Mouse (Mus musculus) macrophage (primary cell): ENCODE data around the gene Tulp1. TPM values are rescaled to one million over a fixed set of nuclear protein-coding genes. Genes with fewer than 3 reads are reported as not detected.
"Not testable (repeated sequence)": the region's sequence is repeated elsewhere in the genome, so short reads cannot be mapped to it uniquely, and the experiment has no call there.

ENCODE experiments used
- H3K27ac ChIP-seq: fragments of 350-480 bp; formaldehyde crosslinking; 2 replicates; pipeline ENCODE4 v1.9.0; 2021
- H3K36me3 ChIP-seq: fragments of 350-480 bp; formaldehyde crosslinking; 2 replicates; pipeline ENCODE4 v1.9.0; 2021; ENCODE audit errors: inconsistent target
- H3K4me3 ChIP-seq: fragments of 350-480 bp; formaldehyde crosslinking; 2 replicates; pipeline ENCODE4 v1.9.0; 2021; ENCODE audit errors: inconsistent target
- H3K79me2 ChIP-seq: fragments of 350-480 bp; formaldehyde crosslinking; 2 replicates; pipeline ENCODE4 v1.9.0; 2021; ENCODE audit errors: inconsistent target
- WGBS: methylation state at CpG from one replicate; pipeline ENCODE4 v1.1.7; 2026; ENCODE audit warnings: inconsistent platforms; ENCODE audit not compliant: missing documents; 5-methylcytosine and 5-hydroxymethylcytosine counted together
- polyA plus RNA-seq: library from polyadenylated mRNA; stranded (reverse); fragments of 250-400 nt; gene quantifications from 3 replicates; pipeline ENCODE4 v1.2.4, GENCODE M21; 2018; ENCODE audit warnings: inconsistent platforms

Gene Tulp1
- polyA plus RNA-seq, 1 experiment from 2014 or later, result not detected

DNA sequence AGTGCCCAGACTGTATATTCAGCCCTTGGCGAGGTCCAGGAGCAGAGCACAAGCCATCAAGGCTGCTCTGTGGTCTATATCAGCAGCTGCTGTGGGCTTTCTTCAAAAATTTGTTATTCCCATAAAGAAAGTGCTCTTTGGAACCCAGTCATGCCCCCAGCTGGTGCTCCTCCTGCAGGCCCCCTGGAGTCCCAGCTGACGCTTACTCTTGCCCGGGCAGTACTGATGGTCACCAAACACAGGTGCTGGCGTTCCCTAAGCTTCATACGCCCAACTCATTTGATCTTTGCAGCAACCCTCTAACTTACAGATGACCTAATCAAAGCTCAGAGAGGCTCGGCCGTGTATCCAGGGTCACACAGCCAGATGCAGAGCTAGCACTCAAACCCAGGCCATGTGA lies 27.5 kb downstream of the Tulp1 start:
- no peaks in the 10 kb centered on the region for H3K79me2 ChIP-seq
- no peaks in the 10 kb centered on the region for H3K36me3 ChIP-seq
- H3K27ac ChIP-seq, result no peak overlapping the region
- 92% methylated on average over 7 of the region's 7 CpGs for WGBS
- no peak overlapping the region for H3K4me3 ChIP-seq

DNA sequence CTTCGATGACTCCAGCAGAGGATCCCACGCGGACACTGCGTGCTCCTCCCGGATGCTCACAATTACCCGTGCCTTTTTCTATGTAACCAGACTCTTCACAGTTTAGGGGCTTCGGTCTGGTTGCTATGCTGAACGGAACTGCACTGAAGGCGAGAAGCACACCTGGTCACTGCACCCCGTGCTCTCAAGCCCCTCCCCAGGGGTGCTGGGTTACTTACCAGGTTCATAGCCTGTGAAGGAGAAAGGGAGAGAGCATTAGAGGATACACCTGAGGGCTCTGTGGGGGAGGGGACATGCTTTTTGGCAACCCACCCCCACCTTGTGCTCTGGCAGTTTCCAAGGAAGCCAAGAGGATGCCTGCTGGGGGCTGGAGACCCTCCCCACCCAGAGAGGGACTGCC lies 29.8 kb downstream of the Tulp1 start:
- Histone ChIP-seq H3K79me2 (no peaks in the 10 kb centered on the region), H3K36me3 (peaks cover 9% of the 10 kb centered on the region), H3K27ac (no peak overlapping the region), H3K4me3 (no peak overlapping the region)
- 93% methylated on average over 10 of the region's 10 CpGs for WGBS

DNA sequence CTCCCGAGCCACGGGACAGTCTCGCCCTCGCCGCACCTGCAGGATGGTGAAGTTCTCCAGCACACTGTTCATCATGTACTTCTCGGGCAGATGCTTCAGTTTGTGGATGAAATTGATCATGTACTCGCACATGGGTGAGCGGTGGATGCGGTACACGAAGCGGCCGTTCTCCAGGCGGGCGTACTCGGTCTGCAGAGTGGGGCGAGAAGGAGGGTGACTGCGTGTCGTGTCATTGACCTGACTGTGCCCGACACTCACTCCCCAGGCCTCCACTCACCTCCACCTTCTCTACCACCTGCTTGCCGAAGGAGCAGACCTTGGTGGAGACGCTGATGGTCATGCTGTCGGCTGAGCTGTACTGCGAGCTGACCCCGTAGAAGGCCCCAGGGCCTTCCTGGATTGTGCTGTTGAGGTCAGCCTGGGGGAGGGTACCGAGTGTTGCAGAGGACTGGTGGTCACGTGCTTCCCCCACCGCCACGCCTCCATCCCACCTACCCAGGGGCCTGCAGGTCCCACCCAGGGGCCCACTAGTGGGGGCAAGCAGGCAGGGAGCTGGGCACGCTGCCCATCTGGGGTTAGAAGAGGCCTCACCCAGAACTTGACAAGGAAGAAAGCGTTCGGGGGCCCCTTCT lies 32.0 kb downstream of the Tulp1 start:
- 25% methylated on average over 31 of the region's 31 CpGs for WGBS
- no peak overlapping the region for H3K27ac ChIP-seq
- peaks cover 9% of the 10 kb centered on the region; the same call in 1 of the 2 replicates for H3K79me2 ChIP-seq
- peaks cover 17% of the 10 kb centered on the region for H3K36me3 ChIP-seq
- H3K4me3 ChIP-seq, result no peak overlapping the region

DNA sequence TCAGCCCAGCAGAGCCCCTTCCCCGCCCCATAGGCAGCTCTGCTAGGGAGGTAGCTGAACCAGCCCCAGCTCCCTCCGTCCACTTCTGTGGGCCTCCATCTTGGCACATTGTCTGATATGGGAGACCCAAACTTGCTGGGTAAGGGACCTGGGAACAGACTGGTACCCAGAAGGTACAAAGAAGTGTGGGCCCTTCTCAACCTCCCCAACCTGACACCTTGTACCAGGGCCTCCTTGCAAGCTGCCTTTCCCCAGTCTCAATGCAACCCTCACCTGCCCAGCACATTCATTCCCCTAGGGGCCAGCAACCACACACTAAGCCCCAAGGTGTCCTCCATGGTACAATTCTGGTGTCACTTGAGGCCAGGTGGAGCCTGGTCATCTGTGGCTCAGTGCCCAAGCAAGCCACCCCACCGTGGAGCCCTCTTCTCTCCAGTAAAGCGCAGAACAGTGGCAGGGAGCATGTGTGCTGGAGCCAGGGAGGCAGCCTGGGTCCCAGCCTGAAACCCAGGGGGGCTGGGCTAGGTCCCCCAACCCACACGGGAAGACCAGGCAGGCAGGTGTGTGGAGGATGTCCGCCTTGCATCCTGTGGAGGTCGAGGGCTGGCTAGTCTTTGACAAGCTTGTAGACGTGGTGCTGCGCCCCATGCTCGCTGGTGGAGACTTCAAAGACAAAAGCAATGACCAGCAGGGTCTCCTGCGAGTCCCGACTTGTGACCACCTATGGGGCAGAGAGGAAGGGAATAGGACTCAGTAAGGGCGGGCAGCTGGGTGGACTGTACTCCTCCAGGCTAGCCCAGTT lies 32.7 kb downstream of the Tulp1 start:
- Histone ChIP-seq H3K4me3 (no peak overlapping the region), H3K36me3 (peaks cover 17% of the 10 kb centered on the region), H3K79me2 (peaks cover 9% of the 10 kb centered on the region; the same call in 1 of the 2 replicates), H3K27ac (no peak overlapping the region)
- WGBS, result 50% methylated on average over 13 of the region's 13 CpGs

DNA sequence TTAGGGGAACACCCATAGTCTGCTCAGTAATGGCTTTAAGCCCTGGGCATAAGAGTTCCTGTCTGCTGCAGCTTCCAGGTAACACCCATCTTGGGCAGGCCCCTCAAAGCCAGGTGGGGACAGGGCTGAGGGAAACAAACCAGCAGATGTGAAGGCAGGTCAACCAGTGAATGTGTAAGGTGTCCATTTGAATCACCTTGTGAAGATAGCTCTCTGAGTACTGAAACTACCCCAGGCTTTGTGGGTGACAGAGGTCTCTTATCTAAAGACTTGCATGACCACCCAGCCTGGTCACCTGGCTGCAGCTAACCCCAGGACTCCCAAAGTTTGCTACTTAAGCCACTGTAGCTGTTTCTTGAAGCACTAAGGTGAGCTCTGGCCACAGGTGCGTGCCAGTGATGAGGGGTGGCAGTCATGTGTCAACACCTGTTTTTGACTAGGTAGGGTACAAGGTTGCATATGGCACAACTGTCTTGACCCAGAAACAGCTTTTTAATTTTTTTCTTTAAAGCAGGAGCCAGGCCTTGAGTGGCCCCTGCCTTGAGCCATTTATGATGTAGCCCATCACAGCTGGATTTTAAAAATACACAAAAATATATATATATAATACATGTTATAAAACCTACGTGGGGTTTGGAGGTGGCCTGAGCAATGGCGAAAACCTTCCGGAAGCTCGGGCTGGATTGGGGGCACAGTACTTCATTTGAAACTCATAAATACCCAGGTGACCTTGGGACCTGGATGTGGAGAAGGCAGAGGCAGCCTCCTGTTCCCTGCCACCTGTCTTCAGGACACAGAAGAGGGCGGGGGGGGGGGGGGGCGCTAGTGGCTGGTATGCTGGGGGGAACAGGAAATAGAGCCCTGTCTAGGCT lies 33.5 kb downstream of the Tulp1 start:
- Histone ChIP-seq H3K36me3 (peaks cover 17% of the 10 kb centered on the region), H3K79me2 (peaks cover 9% of the 10 kb centered on the region; the same call in 1 of the 2 replicates), H3K27ac (no peak overlapping the region), H3K4me3 (no peak overlapping the region)
- WGBS, result 74% methylated on average over 6 of the region's 7 CpGs

DNA sequence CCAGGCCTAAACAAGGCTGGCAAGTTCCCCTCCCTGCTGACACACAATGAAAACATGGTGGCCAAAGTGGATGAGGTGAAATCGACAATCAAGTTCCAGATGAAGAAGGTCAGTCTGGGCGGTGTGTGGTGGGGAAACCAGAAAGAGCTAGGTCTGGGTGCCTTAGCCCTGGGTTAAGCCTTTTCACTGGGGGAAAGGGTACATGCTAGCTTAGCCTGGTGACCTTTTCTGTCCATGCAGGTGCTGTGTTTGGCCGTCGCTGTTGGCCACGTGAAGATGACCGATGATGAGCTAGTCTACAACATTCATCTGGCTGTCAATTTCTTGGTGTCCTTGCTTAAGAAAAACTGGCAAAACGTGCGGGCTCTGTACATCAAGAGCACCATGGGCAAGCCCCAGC lies 34.4 kb downstream of the Tulp1 start:
- not testable (repeated sequence) for H3K27ac ChIP-seq, H3K79me2 ChIP-seq, H3K4me3 ChIP-seq
- WGBS, result 83% methylated on average over 3 of the region's 8 CpGs
- H3K36me3 ChIP-seq, result peaks cover 17% of the 10 kb centered on the region

DNA sequence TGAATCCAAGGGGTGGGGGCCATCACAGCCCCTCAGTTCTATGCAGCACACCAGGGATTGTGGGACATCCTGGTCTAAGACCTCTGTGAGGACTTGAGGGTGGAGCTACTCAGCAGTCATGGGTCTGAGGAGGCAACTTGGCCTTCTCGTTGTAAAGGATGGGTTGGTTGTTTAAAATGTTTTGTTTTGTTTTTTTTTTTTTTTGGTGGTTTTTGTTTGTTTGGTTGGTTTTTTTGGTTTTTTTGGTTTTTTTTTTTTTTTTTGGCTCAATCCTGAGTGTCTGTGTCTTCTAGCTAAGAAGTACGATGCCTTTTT lies 34.8 kb downstream of the Tulp1 start:
- Histone ChIP-seq H3K36me3 (peaks cover 17% of the 10 kb centered on the region), H3K4me3 (peak overlapping the region; percentile 46), H3K27ac (0 out of 2 replicates have a peak overlapping the region, but pooled peaks have one; percentile 31), H3K79me2 (peaks cover 9% of the 10 kb centered on the region; the same call in 1 of the 2 replicates)
- 20% methylated on average over 1 of the region's 2 CpGs for WGBS

DNA sequence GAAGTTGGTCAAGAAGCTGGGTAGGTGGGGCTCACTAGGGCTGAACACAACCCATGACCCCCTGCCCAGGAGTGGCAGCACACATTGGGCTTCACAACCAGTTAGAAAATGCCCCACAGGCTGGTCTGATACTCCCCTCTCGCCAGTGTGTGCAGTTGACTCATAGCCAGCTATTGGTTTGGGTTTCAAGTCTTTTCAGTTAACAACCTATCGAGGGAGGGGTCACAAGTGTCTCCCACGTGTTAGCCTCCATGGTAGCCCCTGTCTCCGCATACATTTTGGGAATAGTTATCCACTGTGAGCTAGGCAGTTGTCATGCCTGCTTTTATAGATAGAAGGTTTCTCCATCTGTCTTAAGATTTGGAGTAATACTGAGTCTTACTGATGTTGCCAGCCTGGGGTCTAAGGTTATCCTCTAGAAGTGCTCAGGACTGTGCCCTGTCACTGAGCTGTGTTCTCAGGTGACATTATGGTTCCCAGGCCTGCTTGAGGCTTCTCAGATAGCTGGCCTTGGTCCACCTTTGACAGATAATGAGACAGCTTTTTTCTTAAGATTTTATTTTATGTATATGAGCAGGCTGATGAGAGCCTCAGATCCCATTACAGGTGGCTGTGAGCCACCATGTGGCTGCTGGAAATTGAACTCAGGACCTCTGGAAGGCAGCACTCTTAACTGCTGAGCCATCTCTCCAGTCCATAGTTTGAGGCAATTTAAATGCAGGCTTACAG lies 35.4 kb downstream of the Tulp1 start:
- Histone ChIP-seq H3K36me3 (peaks cover 17% of the 10 kb centered on the region), H3K4me3 (peak overlapping the region; percentile 46), H3K79me2 (peaks cover 9% of the 10 kb centered on the region; the same call in 1 of the 2 replicates), H3K27ac (peak overlapping the region; percentile 31)
- WGBS, result 24% methylated on average over 4 of the region's 4 CpGs

DNA sequence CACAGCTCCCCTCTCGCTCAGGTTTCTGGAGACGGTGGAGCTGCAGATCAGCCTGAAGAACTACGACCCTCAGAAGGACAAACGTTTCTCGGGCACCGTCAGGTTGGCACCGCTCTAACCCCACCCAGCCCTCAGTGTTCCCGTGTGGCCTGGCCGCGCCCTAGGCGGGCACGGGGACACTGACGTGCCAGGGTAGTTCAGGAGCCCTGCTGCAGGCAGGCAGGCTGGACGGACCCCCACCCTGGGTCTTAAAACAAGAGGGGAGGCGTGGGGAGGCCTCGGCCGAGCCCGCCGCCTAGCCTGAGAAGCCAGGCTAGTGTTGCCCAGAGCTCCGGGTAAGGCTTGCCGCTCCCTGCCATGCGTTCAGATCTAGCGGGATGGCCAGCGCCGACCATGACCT lies 36.1 kb downstream of the Tulp1 start:
- WGBS, result 1% methylated on average over 22 of the region's 25 CpGs
- H3K79me2 ChIP-seq, result peaks cover 9% of the 10 kb centered on the region; the same call in 1 of the 2 replicates
- peak overlapping the region; percentile 46 for H3K4me3 ChIP-seq
- H3K27ac ChIP-seq, result peak overlapping the region; percentile 31; the same call in 1 of the 2 replicates
- peaks cover 17% of the 10 kb centered on the region for H3K36me3 ChIP-seq

DNA sequence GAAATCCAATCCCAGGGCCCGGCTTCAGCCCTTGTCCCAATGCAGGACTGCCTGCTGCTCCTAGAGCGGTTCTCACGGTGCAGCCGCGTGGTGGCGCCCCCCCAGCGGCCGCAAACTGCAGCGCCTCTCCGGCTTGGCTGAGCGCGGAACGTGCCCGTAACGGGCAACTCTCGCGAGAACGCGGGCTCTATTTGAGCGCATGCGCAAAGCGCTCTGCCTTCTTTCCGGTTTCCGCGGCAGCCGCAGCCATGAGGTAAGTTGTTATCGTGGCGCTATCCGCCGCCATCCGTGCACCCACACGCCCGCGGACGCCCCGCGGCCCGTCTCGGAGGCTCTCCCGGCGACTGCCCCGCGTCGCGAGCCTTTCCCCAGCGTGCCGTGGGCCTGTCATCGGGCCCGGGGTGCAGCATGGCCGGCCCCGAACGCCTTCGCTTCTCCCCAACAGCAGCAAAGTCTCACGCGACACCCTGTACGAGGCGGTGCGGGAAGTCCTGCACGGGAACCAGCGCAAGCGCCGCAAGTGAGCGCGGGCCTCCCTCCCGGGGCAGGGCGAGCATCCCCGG lies 36.6 kb downstream of the Tulp1 start, which contains the start of gene Rpl10a:
Gene Rpl10a (plus strand): TSS at position 106 of the 563 bp plus-strand sequence.
- whole genome bisulfite sequencing, result under 1% methylated on average over 67 of the region's 67 CpGs
- H3K79me2 ChIP-seq, result peaks cover 9% of the 10 kb centered on the region; the same call in 1 of the 2 replicates
- peaks cover 17% of the 10 kb centered on the region for H3K36me3 ChIP-seq
- peak within 1 kb of the TSS; percentile 46 for H3K4me3 ChIP-seq
- peak within 1 kb of the TSS; percentile 94 for H3K27ac ChIP-seq

DNA sequence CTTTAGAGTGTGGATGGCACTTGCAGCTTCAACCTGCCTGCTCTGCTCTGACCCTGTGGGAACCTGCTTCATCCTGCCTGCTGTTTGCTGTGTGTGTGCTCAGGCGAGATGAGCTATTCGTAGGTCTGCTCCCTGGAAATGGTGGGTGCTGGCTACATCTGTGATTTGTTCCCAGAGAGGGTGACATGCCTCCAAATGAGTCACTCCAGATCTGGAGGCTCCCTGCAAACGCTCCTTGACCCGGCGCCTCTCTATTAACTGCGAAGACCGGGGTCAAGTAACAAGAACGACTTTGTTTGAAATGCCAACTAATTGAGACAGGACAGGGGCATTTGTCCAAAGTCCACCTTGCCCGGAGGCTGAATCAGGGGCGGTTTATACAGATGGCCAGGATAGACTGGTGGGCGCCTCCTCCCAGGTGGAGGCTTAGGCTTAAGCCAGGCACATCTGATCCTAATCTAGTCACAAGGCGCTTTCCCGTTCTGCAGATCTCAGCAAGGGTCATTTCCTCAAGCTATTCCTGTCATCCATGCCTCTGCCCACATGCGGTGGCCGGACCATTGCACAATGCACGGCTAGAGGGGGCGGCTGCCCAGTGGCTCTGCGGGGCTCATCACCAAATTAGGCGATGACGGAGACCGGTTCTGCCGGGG lies 37.2 kb downstream of the Tulp1 start:
- Histone ChIP-seq H3K4me3 (peak overlapping the region; percentile 16; the same call in 1 of the 2 replicates), H3K36me3 (peaks cover 17% of the 10 kb centered on the region), H3K27ac (peak overlapping the region; percentile 94), H3K79me2 (peaks cover 9% of the 10 kb centered on the region; the same call in 1 of the 2 replicates)
- WGBS, result 30% methylated on average over 22 of the region's 22 CpGs

DNA sequence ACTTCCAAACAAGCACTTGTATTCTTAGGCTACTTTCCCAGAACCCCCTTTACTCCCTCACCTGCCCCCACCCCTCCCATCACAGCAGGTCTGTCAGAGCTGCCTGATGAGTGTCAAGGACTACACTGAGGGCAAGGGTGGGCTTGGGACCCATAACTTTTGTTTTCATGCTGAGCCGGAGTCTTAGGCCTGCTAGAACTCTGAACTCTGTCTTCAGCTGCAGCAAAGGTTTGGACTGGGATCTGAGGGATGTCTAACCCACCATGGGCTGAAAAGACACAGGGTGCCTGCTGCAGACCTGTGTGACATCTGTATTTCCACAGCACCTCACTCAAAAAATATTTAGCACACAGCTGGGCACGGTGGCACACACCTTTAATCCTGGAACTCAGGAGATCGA lies 38.1 kb downstream of the Tulp1 start:
- H3K27ac ChIP-seq, result peak overlapping the region; percentile 94
- H3K79me2 ChIP-seq, result peaks cover 9% of the 10 kb centered on the region; the same call in 1 of the 2 replicates
- WGBS, result 89% methylated on average over 3 of the region's 3 CpGs
- H3K4me3 ChIP-seq, result no peak overlapping the region
- H3K36me3 ChIP-seq, result peaks cover 17% of the 10 kb centered on the region

DNA sequence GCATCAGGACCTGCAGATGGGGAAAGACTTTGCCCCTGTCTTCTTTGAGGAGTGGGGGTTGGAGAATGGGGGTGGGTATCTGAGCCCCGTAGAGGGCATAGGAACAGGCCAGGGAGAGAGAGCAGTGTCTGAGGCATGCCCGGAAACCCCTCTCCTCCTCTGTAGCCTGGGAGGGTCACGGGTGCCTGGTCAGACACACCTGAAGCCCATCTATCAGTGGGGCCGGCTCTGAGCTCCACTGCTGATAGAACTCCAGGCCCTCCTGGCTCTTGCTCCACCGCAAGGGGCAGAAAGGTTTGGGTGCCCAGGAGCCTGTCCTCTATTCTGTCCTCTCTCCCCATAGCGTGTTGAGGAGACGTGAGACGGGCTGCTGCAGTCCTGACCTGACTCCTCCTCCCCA lies 39.3 kb downstream of the Tulp1 start:
- 94% methylated on average over 7 of the region's 8 CpGs for WGBS
- Histone ChIP-seq H3K4me3 (no peak overlapping the region), H3K27ac (no peak overlapping the region), H3K36me3 (peaks cover 18% of the 10 kb centered on the region; the same call in 1 of the 2 replicates), H3K79me2 (peaks cover 9% of the 10 kb centered on the region; the same call in 1 of the 2 replicates)
